Mouse (Mus musculus) lung, adult 10 weeks (tissue): ENCODE data around the gene Olfr736. TPM values are rescaled to one million over a fixed set of nuclear protein-coding genes. Genes with fewer than 3 reads are reported as not detected.

Source experiments
- polyA plus RNA-seq: library from polyadenylated mRNA; stranded (reverse); fragments of 350-450 nt; fragmentation: Illumina TruSeq; extraction: RNeasy Lipid Tissue Mini Kit (QIAGEN cat#74804); gene quantifications from one replicate; pipeline ENCODE4 v1.2.3, GENCODE M21; 2014; ENCODE audit warnings: low read depth, low replicate concordance; ENCODE audit not compliant: insufficient read depth

Gene Olfr736
- not detected for polyA plus RNA-seq

DNA sequence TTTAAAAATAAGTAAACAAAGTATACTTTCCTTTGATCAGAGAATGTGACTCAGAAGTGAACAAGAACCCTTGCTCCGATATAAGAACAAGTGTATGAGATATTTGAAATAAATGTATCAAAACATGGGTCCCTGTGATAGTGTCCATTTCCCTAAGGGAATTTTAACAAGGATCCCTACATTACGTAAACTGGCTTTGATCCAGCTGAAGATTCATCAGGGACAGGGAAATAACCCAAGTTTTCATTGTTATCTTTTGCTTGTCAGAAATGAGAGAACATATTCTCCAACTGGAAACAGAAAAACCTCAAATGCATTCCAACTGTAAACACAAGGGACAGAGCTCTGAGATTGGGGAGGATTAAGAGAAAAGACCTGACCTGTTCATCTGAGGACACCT is at the start of gene Olfr736:
TSS of gene Olfr736 (plus strand) at position 301 of the 400 bp plus-strand sequence.

DNA sequence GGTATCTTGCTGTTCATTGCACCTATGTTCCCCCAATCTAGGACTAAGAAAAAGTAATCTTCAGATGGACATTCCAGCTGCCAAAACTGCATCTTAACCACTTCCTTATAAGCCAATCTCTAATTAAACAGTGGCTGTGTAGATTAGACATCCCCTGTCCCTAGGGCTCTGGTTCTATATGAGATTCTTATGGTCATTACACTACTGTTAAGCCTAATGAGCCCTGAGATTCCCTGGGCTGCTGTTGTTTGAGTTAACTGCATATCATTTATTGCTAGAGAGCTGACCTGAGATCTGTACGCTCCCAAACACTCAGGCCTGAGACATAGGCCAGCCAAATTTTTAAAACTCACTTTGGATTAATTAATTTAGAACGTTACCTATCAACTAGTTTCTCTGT is 32.2 kb upstream of the Olfr736 start, which contains the start of gene Olfr735:
TSS of gene Olfr735 (minus strand) at position 77 of the 400 bp plus-strand sequence.

DNA sequence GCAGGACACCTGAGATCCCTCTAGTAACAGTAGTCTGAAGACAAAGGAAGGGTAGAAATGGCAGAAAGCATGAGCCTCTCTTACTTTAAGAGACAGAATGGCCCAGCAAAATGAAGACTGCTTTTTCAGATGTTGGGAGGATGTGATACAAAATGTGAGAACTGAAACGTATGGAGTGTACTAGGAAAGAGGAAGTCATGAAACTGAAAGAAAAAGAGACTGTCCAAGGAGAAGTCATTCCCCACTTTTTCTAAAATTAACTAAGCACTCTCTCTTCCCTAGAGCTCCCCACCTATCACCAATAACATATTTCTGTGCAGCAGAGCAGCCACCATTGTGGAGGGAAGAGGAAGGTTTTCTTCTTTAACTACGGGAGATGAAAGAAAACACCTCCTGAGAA is 23.4 kb upstream of the Olfr736 start, which contains the start of gene Tlr11:
TSS of gene Tlr11 (plus strand) at position 322 of the 400 bp plus-strand sequence.

DNA sequence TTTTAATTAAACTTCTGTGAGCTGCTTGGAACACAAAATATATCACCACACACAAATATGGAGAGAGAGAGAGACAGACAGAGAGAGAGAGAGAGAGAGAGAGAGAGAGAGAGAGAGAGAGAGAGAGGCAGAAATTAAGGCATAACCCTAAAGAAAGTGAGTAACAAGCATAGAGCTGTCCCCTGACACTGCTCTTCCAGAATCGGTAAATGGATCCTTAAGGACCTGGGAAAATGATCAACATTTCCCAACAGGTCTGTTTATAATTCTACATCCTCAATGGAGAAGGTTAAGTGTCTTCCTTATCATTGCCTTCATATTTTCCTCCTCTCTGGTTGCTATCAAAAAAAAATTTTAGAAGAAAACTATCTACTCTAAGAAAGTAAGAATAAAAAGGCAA is 26.3 kb downstream of the Olfr736 start, which contains the start of gene Olfr738:
TSS of gene Olfr738 (plus strand) at position 301 of the 400 bp plus-strand sequence.

DNA sequence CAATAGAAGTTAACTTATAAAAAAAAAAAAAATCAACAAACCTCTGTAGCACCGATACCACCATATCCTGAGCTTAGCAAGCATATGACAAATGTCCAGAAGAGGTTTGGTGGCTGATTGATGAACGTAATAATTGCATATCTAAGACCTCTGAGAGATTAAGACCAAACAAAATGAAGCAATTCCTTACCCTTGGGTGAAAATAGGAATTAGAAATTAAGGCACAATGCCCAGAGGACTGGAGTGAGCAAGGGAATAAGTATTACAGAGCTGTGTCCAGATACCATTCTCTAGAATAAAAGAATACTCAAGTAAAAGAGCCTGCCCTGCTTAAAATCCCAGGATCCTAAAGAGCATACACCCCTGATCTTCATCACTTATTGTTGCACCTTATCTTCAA is 37.4 kb downstream of the Olfr736 start, which contains the start of gene Olfr739:
TSS of gene Olfr739 (plus strand) at position 301 of the 400 bp plus-strand sequence.

Other genes with a start within 250 kb of the Olfr736 start
- gene Olfr728, start 238.5 kb upstream of the Olfr736 start, polyA plus RNA-seq, result not detected
- not detected for gene Olfr729, start 228.3 kb upstream of the Olfr736 start, polyA plus RNA-seq
- not detected for gene Olfr730, start 193.0 kb upstream of the Olfr736 start, polyA plus RNA-seq
- not detected for gene Olfr731, start 139.3 kb upstream of the Olfr736 start, polyA plus RNA-seq
- not detected for gene Olfr732, start 97.0 kb upstream of the Olfr736 start, polyA plus RNA-seq
- gene Olfr733, start 79.6 kb upstream of the Olfr736 start, polyA plus RNA-seq, result not detected
- not detected for gene Olfr734, start 54.4 kb upstream of the Olfr736 start, polyA plus RNA-seq
- not detected for gene Olfr735, start 32.3 kb upstream of the Olfr736 start, polyA plus RNA-seq
- gene Tlr11, start 23.2 kb upstream of the Olfr736 start, polyA plus RNA-seq, result 0.20 TPM
- not detected for gene Olfr738, start 26.4 kb downstream of the Olfr736 start, polyA plus RNA-seq
- gene Olfr739, start 37.5 kb downstream of the Olfr736 start, polyA plus RNA-seq, result not detected
- not detected for gene Olfr740, start 64.4 kb downstream of the Olfr736 start, polyA plus RNA-seq
- not detected for gene Olfr741, start 91.6 kb downstream of the Olfr736 start, polyA plus RNA-seq
- not detected for gene Olfr742, start 122.4 kb downstream of the Olfr736 start, polyA plus RNA-seq
- gene Olfr743, start 140.7 kb downstream of the Olfr736 start, polyA plus RNA-seq, result not detected
- not detected for gene Olfr744, start 233.7 kb downstream of the Olfr736 start, polyA plus RNA-seq